Mouse (Mus musculus): ENCODE results near the gene Iglon5.
A peak's percentile ranks its signal among the peaks of the same experiment; 100 is the strongest.

Gene Iglon5

GRCm38 (mm10) chr7:43422995-43423617 is 66.8 kb downstream of the Iglon5 start:
- DNase-seq, result peak; percentile 79 to 88
